Mouse (Mus musculus) cerebellum, postnatal 25 days (tissue): Measurements from ENCODE around the gene Dlgap1.

Source experiments
- DNase-seq, 2 experiments: peaks; one replicate each; pipeline ENCODE4 v3.0.0; 2021; ENCODE audit warnings: mixed read lengths in 2 of 2

Dlgap1 gene

GRCm38 (mm10) chr17:70848511-70849398 is 879.9 kb downstream of the Dlgap1 start:
- DNase-seq = no peak

GRCm38 (mm10) chr17:70849399-70850232 is 880.7 kb downstream of the Dlgap1 start:
- DNase-seq = peak; percentile 49 to 63

GRCm38 (mm10) chr17:70850233-70850995 is 881.5 kb downstream of the Dlgap1 start:
- peak; percentile 36 to 39 for DNase-seq

- DNase-seq = peak; percentile 49 to 62
Observed at GRCm38 (mm10) chr17:70850996-70851991, 882.4 kb downstream of the Dlgap1 start.

- DNase-seq = peak; percentile 19 to 22
Observed at GRCm38 (mm10) chr17:70852011-70852685, 883.3 kb downstream of the Dlgap1 start.

- DNase-seq = peak; percentile 56 to 63
Observed at GRCm38 (mm10) chr17:70852686-70853386, 884.0 kb downstream of the Dlgap1 start.

GRCm38 (mm10) chr17:70853436-70853905 is 884.6 kb downstream of the Dlgap1 start, which contains the start of gene Tgif1:
Tgif1 (minus strand) TSS chr17:70853546.
- DNase-seq = peak in 1 of 2 experiments; percentile 29

GRCm38 (mm10) chr17:70854021-70854420 is 885.1 kb downstream of the Dlgap1 start:
- DNase-seq = no peak

- DNase-seq = peak in 1 of 2 experiments; percentile 44
Observed at GRCm38 (mm10) chr17:70856871-70857415, 888.1 kb downstream of the Dlgap1 start.

GRCm38 (mm10) chr17:70858814-70859213 is 889.9 kb downstream of the Dlgap1 start:
- DNase-seq = no peak

- no peak for DNase-seq
Observed at GRCm38 (mm10) chr17:70864117-70864516, 895.2 kb downstream of the Dlgap1 start.

- no peak for DNase-seq
Observed at GRCm38 (mm10) chr17:70864645-70865044, 895.8 kb downstream of the Dlgap1 start.

- no peak for DNase-seq
Observed at GRCm38 (mm10) chr17:70865060-70865604, 896.3 kb downstream of the Dlgap1 start.

- no peak for DNase-seq
Observed at GRCm38 (mm10) chr17:70866029-70866428, 897.2 kb downstream of the Dlgap1 start.

GRCm38 (mm10) chr17:70866538-70867114 is 897.8 kb downstream of the Dlgap1 start:
- no peak for DNase-seq

- no peak for DNase-seq
Observed at GRCm38 (mm10) chr17:70868577-70869229, 899.8 kb downstream of the Dlgap1 start.

- no peak for DNase-seq
Observed at GRCm38 (mm10) chr17:70870581-70870980, 901.7 kb downstream of the Dlgap1 start.
